Mouse (Mus musculus) CD4-positive helper T cell, adult 2 months (primary cell): ENCODE measurements around the gene Crisp2.

ENCODE experiments used
- DNase-seq: peaks from one replicate; pipeline ENCODE4 v3.0.0-alpha.2; 2012; ENCODE audit warnings: low read depth, missing footprints, low spot score

Gene Crisp2

GRCm38 (mm10) chr17:40716273-40716672, 90.5 kb downstream of the Crisp2 start:
- no peak for DNase-seq
